Mouse (Mus musculus): ENCODE measurements at regions not wholly inside any gene's neighbourhood (a gene's known extent, or its start where the extent isn't known, plus 50 kb on each side); places are given as distances from the start of the nearest gene placed in this dataset.

DNA sequence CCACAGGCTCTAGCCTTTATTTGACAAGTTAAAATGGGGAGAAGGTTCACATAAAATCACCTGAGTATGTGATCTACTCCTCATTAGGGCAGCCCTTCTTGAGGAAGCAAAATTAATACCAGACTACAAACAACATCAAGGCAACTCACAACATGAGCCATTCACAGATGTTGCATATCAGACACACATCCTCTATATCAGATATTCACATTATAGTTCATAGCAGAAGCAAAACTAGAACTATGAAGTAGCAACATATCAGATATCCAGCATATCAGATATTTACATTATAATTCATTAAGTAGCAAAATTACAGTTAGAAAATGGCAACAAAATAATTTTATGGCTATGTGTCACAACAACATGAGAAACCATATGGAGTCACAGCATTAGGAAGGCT lies 217.0 kb downstream of the Tle4 start:
- H3K4me3 ChIP-seq (ENCODE audit: low read length), result no peak overlapping the region
- no peaks in the 10 kb centered on the region for H3K36me3 ChIP-seq (ENCODE audit: control insufficient read depth, insufficient read depth, low read length)
- H3K27ac ChIP-seq (ENCODE audit: low read length), result no peak overlapping the region
- no peak overlapping the region for H3K4me2 ChIP-seq (ENCODE audit: low read depth, low read length)
- H3K27me3 ChIP-seq (replicated peaks; ENCODE audit: control insufficient read depth, insufficient read depth, low read length), result no peaks in the 10 kb centered on the region
- no peaks in the 10 kb centered on the region for H3K4me1 ChIP-seq (ENCODE audit: control insufficient read depth, insufficient read depth, low read length)
- H3K9ac ChIP-seq (ENCODE audit: low read depth, low read length), result no peak overlapping the region
- no peaks in the 10 kb centered on the region for H3K9me3 ChIP-seq (ENCODE audit: control insufficient read depth, low read length)
- ATAC-seq, result no peak

DNA sequence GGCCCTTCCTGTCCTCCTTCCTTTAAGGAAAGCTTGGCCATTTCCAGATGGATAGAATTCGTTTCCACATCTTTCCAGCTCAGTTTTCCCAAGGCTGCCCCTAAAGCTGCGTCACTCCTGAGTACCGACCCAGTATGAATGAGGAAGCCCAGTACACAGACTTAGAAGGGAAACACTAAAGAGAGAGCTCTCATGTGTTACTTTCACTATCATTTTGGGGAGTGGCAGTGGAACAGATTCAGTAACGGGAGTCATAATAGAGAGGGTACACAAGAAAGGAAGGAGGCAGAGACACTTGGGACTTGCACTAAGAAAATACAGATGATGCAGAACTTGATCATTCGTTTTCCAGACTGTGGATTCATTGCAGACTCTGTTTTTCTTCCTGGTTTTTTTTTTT lies 210.1 kb downstream of the Tle4 start:
- WGBS, result 81% methylated on average over 5 of the region's 5 CpGs
- H3K27me3 ChIP-seq (replicated peaks; ENCODE audit: control insufficient read depth, insufficient read depth, low read length), result no peaks in the 10 kb centered on the region
- no peak overlapping the region for H3K4me2 ChIP-seq (ENCODE audit: low read depth, low read length)
- no peak overlapping the region for H3K4me3 ChIP-seq (ENCODE audit: low read length)
- H3K36me3 ChIP-seq (ENCODE audit: control insufficient read depth, insufficient read depth, low read length), result no peaks in the 10 kb centered on the region
- H3K4me1 ChIP-seq (ENCODE audit: control insufficient read depth, insufficient read depth, low read length), result no peaks in the 10 kb centered on the region
- no peaks in the 10 kb centered on the region for H3K9me3 ChIP-seq (ENCODE audit: control insufficient read depth, low read length)
- no peak for ATAC-seq
- H3K27ac ChIP-seq (ENCODE audit: low read length), result no peak overlapping the region
- H3K9ac ChIP-seq (ENCODE audit: low read depth, low read length), result no peak overlapping the region

DNA sequence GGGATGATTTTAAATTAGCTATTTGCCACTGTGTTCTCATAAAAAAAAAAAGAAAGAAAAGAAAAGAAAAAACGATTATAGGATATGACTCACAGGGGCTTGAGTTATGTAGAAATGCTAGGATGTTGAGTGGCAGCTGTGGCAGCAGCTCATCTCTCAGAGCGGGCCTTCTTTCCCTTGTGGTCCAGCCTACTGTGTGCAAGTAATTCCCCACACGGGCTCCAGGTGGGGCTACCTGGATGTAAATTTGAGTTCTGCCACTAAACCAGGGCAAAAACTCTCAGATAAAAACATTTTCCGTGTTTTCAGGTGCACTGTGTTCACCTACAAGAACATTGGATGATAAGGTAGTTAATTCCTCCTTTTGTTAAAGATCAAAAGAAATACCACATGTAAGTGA lies 209.3 kb downstream of the Tle4 start:
- Histone ChIP-seq H3K9ac (ENCODE audit: low read depth, low read length) (no peak overlapping the region), H3K4me2 (ENCODE audit: low read depth, low read length) (no peak overlapping the region), H3K27ac (ENCODE audit: low read length) (no peak overlapping the region), H3K4me3 (ENCODE audit: low read length) (no peak overlapping the region), H3K27me3 (replicated peaks; ENCODE audit: control insufficient read depth, insufficient read depth, low read length) (no peaks in the 10 kb centered on the region), H3K36me3 (ENCODE audit: control insufficient read depth, insufficient read depth, low read length) (no peaks in the 10 kb centered on the region), H3K9me3 (ENCODE audit: control insufficient read depth, low read length) (no peaks in the 10 kb centered on the region), H3K4me1 (ENCODE audit: control insufficient read depth, insufficient read depth, low read length) (no peaks in the 10 kb centered on the region)
- no peak for ATAC-seq
- 39% methylated on average over 4 of the region's 4 CpGs for WGBS

DNA sequence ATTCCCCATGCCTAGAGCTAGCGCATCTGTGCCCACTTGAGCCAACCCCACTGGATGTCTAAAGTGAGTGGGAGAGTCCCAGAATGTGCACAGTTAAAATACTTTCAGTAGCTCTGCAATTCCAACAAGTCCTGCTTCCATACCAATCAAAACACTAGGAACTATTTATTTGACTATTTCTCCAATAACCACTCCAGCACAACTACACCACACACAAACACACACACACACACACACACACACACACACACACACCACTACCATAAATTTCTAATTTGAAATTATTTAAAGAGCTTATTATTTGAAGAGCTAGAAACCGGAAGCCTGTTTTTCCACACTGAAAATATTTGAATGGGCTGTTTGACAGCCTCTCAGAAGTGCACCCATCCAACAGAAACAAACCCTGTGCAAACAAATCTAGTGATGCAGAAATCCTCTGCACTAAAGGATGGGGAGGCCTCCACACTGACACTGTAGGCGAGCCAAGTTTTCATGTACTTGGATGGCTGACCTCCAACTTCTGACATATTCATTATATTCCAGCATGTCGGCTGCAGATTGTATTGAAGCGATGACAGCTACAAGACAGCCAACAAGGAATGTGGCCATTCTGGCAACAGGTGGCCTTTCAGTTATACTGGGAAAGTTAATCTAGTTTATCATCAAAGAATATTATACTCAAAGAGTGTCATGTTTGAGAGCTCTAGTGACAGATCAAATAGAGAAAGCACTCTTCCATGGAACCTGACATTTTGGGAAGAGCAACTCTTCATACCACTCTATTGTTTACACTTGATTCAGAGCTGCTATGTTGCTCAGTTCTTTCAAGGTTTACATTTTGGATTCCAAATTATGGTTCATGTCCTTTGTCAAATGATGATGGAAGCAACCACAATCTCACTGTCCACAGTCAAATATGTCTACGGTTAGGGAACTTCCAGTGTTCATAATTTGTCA lies 207.7 kb downstream of the Tle4 start:
- Histone ChIP-seq H3K4me2 (ENCODE audit: low read depth, low read length) (no peak overlapping the region), H3K9me3 (ENCODE audit: control insufficient read depth, low read length) (no peaks in the 10 kb centered on the region), H3K27me3 (replicated peaks; ENCODE audit: control insufficient read depth, insufficient read depth, low read length) (no peaks in the 10 kb centered on the region), H3K4me3 (ENCODE audit: low read length) (no peak overlapping the region), H3K27ac (ENCODE audit: low read length) (no peak overlapping the region), H3K9ac (ENCODE audit: low read depth, low read length) (no peak overlapping the region), H3K36me3 (ENCODE audit: control insufficient read depth, insufficient read depth, low read length) (no peaks in the 10 kb centered on the region), H3K4me1 (ENCODE audit: control insufficient read depth, insufficient read depth, low read length) (no peaks in the 10 kb centered on the region)
- 0 out of 2 replicates have a peak, but pooled peaks have one; percentile 48 for ATAC-seq
- WGBS, result 62% methylated on average over 6 of the region's 6 CpGs

DNA sequence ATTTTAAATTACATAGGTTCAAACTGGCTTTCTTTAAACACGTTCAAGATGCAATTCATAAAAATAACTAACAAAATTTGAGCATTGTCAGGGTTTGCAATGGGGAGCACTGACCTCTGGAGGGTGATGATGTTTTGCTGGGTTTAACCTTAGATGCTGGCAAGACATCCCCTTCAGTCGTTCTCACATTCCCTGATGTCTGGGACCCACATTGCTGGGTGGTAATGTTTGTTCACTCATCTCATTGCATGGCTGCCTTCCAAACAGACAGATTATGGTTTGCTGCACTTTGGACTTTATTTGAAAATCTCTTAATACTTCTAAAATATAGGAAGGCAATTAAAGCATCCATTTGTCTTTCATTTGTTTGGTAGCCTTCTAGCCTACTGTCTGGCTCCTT lies 206.9 kb downstream of the Tle4 start:
- Histone ChIP-seq H3K9ac (ENCODE audit: low read depth, low read length) (no peak overlapping the region), H3K9me3 (ENCODE audit: control insufficient read depth, low read length) (no peaks in the 10 kb centered on the region), H3K36me3 (ENCODE audit: control insufficient read depth, insufficient read depth, low read length) (no peaks in the 10 kb centered on the region), H3K4me1 (ENCODE audit: control insufficient read depth, insufficient read depth, low read length) (no peaks in the 10 kb centered on the region), H3K27me3 (replicated peaks; ENCODE audit: control insufficient read depth, insufficient read depth, low read length) (no peaks in the 10 kb centered on the region), H3K4me2 (ENCODE audit: low read depth, low read length) (no peak overlapping the region), H3K4me3 (ENCODE audit: low read length) (no peak overlapping the region), H3K27ac (ENCODE audit: low read length) (no peak overlapping the region)
- WGBS, result 46% methylated on average over 2 of the region's 2 CpGs
- ATAC-seq, result no peak
